Mouse (Mus musculus) c-Kit-positive CD71-positive TER-119-negative erythroid progenitor cells, embryonic 14.5 days (primary cell): ENCODE results near the gene Hsbp1.
A peak's percentile ranks its signal among the peaks of the same experiment; 100 is the strongest.
"Not testable (repeated sequence)": the region's sequence is repeated elsewhere in the genome, so short reads cannot be mapped to it uniquely, and the experiment has no call there.

ENCODE experiments used
- DNase-seq: peaks from one replicate; pipeline ENCODE4 v3.0.0-alpha.2; 2013; ENCODE audit warnings: low read depth

Hsbp1 gene

DNA sequence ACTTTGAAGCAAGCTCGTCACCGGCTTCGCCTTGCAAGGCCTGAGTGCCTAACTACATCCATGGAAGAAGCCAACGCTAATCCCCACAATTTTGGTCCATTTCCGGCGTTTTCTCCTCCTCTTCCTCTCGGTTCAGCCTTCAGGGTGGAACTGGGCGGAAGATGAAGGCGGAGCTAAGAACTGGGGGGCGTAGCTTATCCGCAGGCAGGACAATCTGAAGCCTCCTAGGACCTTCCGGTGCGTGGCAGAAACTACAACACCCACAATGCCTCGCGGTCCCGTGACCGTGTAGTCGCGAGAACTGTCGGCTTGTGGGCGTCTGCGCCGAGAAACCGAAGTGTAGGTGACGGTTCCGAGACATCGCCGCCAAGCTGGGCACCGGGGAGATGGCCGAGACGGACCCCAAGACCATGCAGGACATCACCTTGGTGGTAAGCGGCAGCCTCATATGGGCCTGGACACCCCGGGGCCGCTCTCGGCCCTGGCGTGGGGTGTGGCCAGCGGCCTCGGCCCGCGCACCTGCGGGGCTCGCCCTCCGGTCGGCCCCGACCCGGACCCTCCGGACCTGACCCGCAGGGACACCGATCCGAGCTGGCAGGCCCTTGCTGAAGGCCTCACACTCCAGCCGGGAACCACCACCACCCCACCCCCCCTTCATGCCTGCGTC is at the start of gene Hsbp1:
Gene Hsbp1, plus strand, starts transcription at position 299 of the 667 bp plus-strand sequence.
- DNase-seq, result peak; percentile 94

DNA sequence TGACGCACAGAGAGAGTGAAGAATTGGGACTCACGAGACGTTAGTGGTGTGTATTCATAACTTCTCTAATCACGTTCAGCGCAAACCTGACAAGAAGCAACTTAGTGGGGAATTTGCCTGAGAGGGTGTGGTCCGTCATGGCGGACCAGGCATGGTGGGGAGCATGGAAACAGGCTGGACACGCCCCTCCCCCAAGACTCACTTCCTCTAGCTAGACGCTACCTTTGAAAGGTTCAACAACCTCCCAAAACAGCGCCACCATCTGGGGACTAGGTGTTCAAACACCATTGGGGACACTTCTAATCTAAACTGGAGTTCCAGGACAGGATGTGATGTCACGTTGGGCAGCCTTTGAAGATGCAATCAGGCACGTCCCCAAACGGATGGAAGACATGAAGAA is 48.8 kb upstream of the Hsbp1 start:
- DNase-seq, result no peak

DNA sequence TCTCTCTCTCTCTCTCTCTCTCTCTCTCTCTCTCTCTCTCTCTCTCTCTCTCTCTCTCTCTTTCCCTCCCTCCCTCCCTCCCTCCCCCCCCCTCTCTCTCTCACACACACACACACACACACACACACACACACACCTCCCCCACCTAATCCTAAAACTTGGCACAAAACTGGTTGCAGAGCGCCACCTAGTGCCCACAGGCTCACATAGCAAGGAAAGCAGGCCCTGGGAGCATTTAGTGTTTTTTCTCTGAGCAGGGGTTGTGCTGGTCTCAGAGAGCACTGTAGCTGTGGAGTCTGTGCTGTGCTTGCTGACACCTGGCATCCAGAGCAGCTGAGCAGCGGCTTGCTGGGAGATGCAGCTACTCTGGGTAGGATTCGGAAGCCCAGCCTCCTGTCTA is 46.5 kb upstream of the Hsbp1 start:
- peak; percentile 10 for DNase-seq

DNA sequence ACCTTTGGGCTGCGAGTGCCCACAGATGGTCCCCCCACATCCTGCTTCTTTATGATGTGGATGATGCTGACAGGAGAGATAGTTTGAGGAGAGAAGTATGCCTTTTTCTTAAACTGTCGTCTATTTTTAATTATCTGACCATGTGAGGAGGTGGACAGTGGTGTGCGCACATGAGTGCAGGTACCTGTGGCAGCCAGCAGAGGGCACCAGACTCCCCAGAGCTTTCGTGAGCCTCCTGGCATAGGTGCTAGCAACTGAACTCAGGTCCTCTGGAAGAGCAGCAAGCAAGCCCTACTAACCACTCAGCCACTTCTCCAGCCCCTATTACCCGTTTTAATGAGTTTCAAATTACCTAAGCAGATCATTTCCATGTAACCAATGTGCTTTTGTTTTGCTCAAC is 44.0 kb upstream of the Hsbp1 start:
- DNase-seq, result no peak

DNA sequence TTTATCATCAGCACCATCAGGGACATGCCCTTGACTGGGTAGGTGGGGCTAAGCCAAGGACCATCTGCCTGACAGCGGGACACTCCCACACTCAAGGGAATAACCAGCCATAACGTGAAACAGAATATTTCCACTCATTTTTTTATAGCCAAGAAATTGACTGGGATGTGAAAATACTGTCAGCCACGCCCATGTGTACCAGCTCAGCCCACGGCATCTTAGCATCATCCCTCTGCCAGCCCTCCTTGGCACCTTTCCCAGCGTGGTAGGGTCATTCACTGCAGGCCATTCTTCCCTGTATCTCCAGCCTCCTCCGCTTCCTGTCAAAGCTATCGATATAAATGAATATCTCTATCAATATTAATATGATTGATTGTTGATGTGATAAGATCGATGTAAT is 40.1 kb upstream of the Hsbp1 start:
- DNase-seq, result no peak

DNA sequence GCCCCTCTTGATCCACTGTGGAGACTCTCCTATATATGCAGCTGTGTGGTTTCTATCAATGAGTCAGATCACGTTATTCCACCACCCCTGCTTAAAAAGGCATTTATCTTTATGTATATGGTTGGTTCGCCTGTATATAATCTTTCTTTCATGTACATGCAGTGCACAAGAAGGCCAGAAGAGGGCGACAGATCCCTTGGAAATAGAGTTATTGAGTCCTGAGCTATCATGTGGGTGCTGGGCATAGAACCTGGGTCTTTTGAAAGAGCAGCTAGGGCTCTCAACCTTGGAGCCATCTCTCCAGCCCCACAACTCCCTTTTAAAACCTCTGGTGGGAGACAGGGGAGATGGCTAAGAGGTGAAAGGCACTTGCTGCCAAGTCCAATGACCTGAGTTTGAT is 32.9 kb upstream of the Hsbp1 start:
- DNase-seq, result peak; percentile 15

DNA sequence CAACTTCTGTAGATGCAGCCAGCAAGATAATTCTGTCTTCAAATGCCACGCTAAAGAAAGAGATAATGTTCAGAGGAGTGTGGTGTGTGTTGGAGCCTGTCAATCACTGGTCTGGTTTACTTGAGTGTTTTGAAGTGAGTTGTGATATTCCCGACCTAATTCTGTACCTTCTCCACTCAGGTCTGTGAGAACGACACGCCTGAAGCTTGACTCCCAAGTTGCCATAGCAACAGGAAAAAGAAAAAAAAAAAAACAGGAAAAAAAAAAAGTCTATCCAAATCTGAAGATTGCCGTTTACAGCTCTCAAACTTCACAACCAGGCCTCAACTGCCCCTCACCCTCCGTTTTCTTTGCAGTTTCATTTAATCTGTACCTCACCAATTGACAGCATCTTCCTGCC is 21.1 kb upstream of the Hsbp1 start:
- no peak for DNase-seq

DNA sequence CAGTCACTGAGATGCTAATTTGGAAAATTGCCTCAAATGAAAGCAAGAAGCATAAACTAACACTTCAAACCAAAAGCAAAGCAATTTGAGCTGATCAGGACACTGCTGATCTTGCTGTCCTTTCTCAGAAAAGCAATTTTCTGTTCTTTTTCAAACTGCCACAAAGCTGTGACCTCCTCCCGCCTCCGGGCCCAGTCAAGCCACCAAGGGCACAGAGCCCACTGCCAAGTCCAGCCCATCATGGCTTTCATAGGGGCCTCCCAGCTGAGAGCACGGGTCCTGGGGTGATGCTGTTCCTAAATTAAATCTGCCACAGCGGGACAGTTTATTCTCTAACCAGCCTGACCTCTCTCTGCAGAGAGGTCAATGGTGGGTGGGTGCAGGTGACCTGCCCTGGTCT is 4.7 kb upstream of the Hsbp1 start:
- no peak for DNase-seq

DNA sequence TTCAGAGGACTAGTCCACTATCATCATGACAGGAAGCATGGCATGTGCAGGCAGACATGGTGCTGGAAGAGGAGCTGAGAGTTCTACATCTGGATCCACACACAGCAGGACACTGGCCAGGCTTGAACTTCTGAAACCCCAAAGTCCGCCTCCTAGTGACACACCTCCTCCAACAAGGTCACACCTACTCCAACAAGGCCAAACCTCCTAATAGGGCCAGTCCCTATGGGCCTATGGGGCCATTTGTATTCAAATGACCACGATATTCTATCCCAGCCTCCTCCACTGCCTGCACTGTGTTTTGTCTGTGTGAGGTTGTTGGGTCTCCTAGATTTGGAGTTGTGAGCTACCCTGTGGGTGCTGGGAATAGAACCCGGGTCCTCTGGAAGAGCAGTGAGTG is 682 bp upstream of the Hsbp1 start:
- DNase-seq, result no peak

DNA sequence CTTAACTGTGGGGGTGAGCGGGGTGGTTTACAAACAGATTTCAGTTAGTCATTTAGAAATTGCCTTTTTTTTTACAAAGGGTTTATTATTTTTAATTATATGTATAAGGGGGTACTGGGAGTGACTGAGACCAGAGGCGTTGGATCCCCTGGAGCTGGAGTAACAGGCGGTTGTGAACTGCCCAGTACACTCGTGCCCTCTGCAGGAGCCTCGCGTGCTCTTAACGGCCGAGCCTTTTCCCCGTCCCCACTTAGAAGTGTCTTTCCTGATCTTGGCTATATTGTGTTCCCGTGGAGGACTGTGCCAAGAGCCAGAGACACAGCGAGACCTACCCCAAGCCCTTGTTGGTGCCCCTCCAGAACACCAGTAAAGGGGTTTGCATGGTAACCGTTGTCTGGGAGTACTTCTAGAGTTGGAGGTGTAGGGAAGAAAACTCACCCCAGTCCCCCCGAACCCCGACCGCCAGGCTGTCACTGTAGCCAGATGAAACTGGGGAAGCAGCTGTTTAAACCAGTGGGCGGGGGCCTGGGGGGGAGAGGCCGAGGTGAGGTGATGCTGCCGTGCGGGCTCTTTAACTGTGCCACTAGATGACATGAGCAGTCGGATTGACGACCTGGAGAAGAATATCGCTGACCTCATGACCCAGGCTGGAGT is 868 bp downstream of the Hsbp1 start:
- DNase-seq, result no peak

DNA sequence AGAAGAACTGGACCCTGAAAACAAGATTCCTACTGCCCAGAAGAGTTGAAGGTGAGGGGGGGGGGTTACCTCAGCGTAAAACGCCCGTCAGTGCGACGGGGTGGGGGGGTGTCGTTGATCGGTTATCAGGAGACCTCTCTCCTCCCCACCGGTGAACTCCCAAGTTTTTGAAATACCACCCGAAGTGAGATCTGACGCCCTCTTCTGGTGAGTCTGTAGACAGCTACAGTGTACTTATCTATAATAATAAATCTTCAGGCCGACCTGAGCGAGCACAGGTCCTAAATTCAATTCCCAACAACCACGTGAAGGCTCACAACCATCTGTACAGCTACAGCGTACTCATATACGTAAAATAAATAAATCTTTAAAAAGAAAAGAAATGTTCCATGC is 1.4 kb downstream of the Hsbp1 start:
- no peak for DNase-seq

DNA sequence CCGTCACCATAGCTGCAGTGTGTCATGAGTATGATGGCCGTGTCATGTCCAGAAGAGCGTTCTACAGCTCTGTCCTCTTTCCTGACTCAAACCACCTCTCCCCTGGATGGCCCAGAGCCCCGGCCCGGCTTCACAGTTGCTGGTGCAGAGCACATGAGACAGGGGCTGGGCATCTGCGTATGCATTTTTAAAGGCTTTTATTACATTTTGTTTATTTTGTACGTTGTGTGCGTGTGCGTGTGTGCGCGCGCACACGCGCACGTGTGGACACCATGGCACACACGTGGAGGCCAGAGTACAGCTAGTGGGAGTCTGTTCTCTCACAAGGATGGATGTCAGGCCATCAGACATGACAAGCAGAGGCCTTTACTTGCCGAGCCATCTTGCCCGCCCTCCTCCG is 7.4 kb downstream of the Hsbp1 start:
- no peak for DNase-seq

DNA sequence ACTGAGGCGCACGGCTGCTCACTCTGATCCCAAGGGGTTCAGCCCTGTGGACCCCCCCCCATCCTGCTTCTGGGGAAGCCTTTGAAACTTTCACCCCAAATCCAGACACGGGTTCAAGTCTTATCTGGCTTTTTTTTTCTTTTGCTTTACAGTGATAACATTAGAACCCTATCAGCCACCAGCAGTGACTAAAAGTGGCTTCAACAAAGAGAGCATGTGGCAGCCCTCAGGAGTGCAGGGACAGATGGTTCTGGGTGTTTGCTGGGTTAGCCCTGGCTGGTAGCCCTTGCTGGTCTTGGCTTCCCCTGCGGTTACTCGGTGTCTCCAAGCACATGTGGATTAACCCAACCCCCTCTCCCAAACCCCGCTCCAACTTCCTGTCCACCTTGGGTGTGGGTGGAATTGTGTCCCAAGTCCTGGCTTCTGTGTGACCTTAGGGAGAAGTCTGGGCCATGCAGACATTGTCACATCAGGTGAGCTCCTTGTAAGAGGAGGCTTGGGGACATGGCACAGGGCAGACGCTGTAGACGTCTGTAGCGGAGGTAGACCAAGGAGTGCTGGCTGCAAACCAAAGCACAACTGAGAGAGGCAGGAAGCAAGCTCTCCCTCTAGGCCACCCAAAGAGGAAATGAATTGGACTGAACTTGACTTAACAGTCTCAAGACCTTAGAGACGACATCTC is 8.8 kb downstream of the Hsbp1 start:
- DNase-seq, result no peak

DNA sequence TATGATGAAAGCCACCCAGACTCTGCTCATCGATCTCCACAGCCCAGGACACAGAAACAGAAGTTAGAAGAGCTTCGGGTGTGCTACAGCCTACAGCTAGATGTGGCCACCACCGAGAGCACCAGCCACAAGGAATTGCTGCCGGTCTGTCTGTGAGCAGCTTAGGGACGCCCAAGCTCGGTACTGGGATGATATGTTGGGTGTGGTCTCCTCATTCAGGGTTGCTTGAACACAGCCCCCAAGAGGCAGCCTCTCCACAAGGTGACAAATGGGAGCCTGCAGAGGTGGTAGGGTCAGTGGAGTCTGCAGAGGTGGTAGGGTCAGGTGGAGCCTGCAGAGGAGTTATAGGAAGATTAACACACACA is 9.4 kb downstream of the Hsbp1 start:
- DNase-seq, result no peak

DNA sequence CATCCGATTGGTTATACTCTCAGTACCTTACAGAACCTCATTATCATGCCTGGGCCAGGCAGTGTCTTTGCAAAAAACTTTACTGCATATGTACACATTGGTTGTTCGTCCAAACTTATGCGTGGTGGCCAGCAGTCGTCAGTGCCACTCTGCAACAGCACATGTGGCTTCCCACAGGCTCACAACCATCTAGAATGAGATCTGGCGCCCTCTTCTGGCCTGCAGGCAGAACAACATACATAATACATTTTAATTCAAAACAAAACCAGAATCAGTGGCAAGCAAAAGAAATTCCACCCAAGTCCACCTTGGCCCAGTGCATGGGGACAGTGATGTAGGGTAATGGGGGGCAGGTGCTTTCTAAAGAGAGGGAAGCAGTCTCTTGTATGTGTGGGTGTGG is 12.3 kb downstream of the Hsbp1 start:
- DNase-seq, result not testable (repeated sequence)

DNA sequence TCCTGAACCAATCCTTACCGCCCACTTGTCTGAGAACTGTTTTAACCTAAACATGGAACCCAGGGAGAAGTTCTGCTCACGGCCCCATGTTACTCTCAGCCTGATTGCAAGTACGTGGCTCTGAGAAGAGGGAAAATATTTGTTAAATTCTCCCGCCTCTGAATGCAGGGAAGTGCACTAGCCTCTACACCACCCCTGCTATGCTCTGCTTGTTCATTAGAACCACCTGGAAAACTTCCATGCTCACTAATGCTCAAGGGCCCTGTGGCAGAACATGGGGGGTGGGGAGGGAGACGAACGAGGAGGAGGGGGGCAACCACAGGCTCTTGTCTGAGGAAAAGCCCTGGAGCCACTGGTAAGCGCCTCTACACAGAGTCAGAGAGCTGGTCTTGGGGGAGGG is 13.9 kb downstream of the Hsbp1 start:
- no peak for DNase-seq

DNA sequence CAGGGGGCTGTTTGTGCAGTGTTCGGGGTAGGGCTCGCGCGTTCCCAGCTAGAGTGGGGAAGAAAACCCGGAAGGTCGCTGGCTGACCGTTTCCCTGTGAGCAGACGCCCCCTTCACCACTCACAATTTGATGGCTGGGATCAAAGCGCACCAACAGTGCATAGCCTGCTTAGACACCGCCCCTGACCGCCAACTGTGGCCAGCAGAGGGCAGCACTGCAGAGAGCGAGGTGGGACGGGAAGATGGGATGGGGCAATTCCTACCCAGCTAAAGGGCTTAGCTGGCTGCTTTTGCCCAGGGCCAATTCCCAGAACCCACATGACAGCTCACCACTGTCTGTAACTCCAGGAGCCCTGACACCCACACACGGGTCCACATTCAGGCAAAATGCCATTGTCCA is 14.5 kb downstream of the Hsbp1 start:
- no peak for DNase-seq

DNA sequence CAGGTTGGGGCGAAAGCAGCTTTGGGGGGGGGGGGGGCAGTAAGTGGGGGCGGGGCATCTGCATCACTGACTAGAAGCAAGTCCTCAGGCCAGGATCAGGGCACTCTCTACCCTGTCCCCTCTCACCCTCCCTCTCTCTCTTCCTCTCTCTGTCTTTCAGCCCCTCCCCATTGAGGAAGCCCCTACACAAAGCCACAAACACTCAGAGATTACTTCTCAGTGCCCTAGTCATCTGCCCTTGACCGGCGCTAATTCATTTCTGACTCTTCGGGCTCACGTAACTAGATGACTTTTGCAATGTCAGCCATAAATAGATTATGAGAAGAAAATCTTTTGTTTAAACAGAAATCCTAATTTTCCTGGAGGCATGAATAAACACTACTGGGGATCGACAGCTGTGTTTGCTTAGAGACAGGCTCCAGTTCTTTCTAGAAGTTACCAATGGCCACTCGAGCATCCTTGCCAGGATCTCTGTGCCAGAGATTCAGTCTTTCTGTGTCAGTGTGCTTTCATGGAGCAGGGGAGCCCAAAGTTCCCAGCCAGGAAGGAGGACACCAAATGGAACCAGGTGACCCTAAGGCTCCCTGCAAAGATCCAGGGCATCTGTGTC is 16.5 kb downstream of the Hsbp1 start:
- DNase-seq, result no peak

DNA sequence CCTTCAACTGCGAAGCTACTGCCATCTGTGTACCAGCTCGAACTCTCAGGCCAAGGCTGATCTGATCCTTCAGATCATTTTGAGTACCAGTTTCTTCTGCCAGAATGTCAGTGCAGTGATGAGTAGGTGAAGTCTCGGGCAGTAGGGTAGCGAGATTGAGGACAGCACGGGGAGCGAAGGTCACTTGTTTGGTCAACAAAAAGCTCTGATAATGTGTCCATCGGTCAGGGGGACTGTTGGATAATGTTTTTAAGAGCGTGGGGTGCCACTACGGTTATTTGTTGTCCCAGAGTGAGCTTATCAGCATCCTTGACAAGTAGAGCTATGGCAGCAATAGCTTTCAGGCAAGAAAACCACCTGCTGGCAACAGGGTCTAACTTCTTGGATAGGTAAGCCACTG is 30.4 kb downstream of the Hsbp1 start:
- not testable (repeated sequence) for DNase-seq

DNA sequence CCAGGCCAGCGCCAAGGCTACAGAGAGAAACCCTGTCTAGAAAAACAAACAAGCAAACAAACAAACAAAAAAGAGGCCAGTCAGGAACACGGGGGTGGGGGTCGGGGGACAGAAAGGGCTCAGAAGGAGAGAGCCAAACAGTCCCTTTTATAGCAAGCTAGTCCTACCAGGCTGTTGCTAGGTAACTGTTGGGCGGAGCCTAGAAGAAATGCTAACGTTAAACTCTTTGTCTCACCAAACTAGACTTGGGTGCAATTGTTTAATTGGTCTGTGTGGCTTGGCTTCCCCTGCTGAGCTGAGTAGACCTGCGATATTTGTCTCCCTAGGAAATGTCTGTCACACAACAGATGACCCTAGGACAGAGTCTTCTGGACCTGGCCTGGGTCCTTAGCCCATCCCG is 34.2 kb downstream of the Hsbp1 start:
- DNase-seq, result no peak

DNA sequence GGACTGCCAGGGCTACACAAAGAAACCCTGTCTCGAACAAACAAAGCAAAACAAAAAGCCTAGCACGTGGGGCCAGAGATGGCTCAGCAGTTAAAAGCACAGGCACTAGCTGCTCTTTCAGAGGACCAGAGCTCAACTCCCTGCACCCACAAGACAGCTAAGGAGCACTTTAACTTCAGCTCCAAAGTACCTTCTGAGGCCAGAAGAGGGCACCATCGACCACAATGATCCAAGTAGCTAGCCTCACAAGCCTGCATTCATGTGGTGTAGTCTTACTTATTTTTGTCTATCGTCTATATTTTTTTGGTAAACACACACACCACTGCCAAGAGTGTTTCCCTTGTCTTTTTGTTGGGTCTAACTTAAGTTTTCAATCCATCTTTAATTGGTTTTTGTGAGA is 36.3 kb downstream of the Hsbp1 start:
- peak; percentile 36 for DNase-seq

DNA sequence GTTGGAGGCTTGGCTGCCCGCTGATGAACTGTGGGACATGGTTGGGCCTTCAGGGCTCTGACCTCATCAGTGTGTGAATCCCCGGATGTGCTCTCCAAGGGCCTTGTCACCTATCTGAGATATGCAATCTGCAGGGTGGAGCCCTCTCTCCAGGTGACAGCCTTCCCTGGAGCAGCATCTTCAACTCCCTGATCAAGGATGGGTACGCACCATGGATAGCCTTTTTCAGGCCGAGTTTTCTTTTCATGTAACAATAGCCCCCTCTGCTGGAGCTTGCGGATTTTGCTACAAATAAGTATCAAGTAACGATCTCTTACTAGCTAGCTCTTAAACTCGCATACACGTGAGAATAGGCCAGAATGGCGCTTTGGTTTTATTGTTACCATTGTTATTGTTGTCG is 40.2 kb downstream of the Hsbp1 start:
- peak; percentile 56 for DNase-seq

DNA sequence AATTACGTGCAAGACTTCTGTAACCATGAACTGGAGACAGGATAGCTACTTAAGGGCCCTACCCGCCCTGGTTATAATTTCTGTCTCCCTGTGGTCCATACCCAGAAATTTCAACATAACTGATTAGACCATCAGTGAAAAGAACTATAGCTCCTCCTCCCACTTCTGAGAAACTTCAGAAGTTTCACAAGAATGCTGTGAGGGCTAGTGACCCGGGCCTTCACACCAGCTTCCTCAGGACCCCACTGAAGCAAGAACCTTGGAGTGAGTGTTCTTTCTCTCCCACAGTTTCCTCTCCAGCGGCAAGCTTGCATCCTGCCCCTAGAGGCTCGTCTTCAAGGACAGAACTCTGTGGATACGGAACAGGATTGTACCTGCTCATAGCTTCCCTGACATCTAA is 41.6 kb downstream of the Hsbp1 start:
- no peak for DNase-seq
